Mouse (Mus musculus): ENCODE data around the gene Nup188. TPM values are rescaled to one million over a fixed set of nuclear protein-coding genes. Genes with fewer than 3 reads are reported as not detected.

Nup188 gene
- polyA plus RNA-seq, 1 experiment from 2014 or later: 26.0 TPM

- Histone ChIP-seq H3K9ac (ENCODE audit: low read length) (no peak overlapping the region), H3K4me3 (replicated peaks; ENCODE audit: low read length) (no peak overlapping the region), H3K27ac (ENCODE audit: low read length) (no peak overlapping the region), H3K4me2 (ENCODE audit: low read depth, low read length) (no peak overlapping the region), H3K9me3 (replicated peaks; ENCODE audit: control insufficient read depth, low read length) (no peaks in the 10 kb centered on the region), H3K4me1 (ENCODE audit: control insufficient read depth, insufficient read depth, low read length) (peaks cover 34% of the 10 kb centered on the region), H3K27me3 (ENCODE audit: control insufficient read depth, insufficient read depth, low read length) (no peaks in the 10 kb centered on the region), H3K36me3 (ENCODE audit: control insufficient read depth, insufficient read depth, low read length) (peaks cover 7% of the 10 kb centered on the region)
- no peak for ATAC-seq (ENCODE audit: insufficient read depth, low FRiP score)
- WGBS: 87% methylated on average over 18 of the region's 18 CpGs
Observed at GRCm38 (mm10) chr2:30261921-30262839, 24.0 kb upstream of the Nup188 start.

- 40% methylated on average over 4 of the region's 4 CpGs for WGBS
- Histone ChIP-seq H3K4me2 (ENCODE audit: low read depth, low read length) (no peak overlapping the region), H3K27ac (ENCODE audit: low read length) (no peak overlapping the region), H3K9me3 (replicated peaks; ENCODE audit: control insufficient read depth, low read length) (no peaks in the 10 kb centered on the region), H3K4me3 (replicated peaks; ENCODE audit: low read length) (no peak overlapping the region), H3K4me1 (ENCODE audit: control insufficient read depth, insufficient read depth, low read length) (peaks cover 35% of the 10 kb centered on the region), H3K36me3 (ENCODE audit: control insufficient read depth, insufficient read depth, low read length) (peaks cover 6% of the 10 kb centered on the region), H3K9ac (ENCODE audit: low read length) (no peak overlapping the region), H3K27me3 (ENCODE audit: control insufficient read depth, insufficient read depth, low read length) (no peaks in the 10 kb centered on the region)
- no peak for ATAC-seq (ENCODE audit: insufficient read depth, low FRiP score)
Observed at GRCm38 (mm10) chr2:30262840-30263441, 23.3 kb upstream of the Nup188 start.

GRCm38 (mm10) chr2:30263811-30264210, 22.4 kb upstream of the Nup188 start:
- Histone ChIP-seq H3K4me1 (ENCODE audit: control insufficient read depth, insufficient read depth, low read length) (peaks cover 34% of the 10 kb centered on the region), H3K9ac (ENCODE audit: low read length) (no peak overlapping the region), H3K36me3 (ENCODE audit: control insufficient read depth, insufficient read depth, low read length) (peaks cover 6% of the 10 kb centered on the region), H3K9me3 (replicated peaks; ENCODE audit: control insufficient read depth, low read length) (no peaks in the 10 kb centered on the region), H3K27me3 (ENCODE audit: control insufficient read depth, insufficient read depth, low read length) (no peaks in the 10 kb centered on the region), H3K27ac (ENCODE audit: low read length) (no peak overlapping the region), H3K4me3 (replicated peaks; ENCODE audit: low read length) (no peak overlapping the region), H3K4me2 (ENCODE audit: low read depth, low read length) (no peak overlapping the region)
- 80% methylated on average over 6 of the region's 6 CpGs for WGBS
- no peak for ATAC-seq (ENCODE audit: insufficient read depth, low FRiP score)

GRCm38 (mm10) chr2:30264671-30265519, 21.3 kb upstream of the Nup188 start:
- Histone ChIP-seq H3K4me1 (ENCODE audit: control insufficient read depth, insufficient read depth, low read length) (peaks cover 36% of the 10 kb centered on the region), H3K36me3 (ENCODE audit: control insufficient read depth, insufficient read depth, low read length) (peaks cover 6% of the 10 kb centered on the region), H3K4me3 (replicated peaks; ENCODE audit: low read length) (no peak overlapping the region), H3K4me2 (ENCODE audit: low read depth, low read length) (no peak overlapping the region), H3K27ac (ENCODE audit: low read length) (peak overlapping the region; percentile 95), H3K27me3 (ENCODE audit: control insufficient read depth, insufficient read depth, low read length) (no peaks in the 10 kb centered on the region), H3K9me3 (replicated peaks; ENCODE audit: control insufficient read depth, low read length) (no peaks in the 10 kb centered on the region), H3K9ac (ENCODE audit: low read length) (0 out of 2 replicates have a peak overlapping the region, but pooled peaks have one; percentile 29)
- no peak for ATAC-seq (ENCODE audit: insufficient read depth, low FRiP score)
- WGBS: 48% methylated on average over 7 of the region's 7 CpGs

GRCm38 (mm10) chr2:30265767-30266253, 20.4 kb upstream of the Nup188 start, which contains the start of gene Phyhd1:
Phyhd1 (plus strand) TSS chr2:30266203.
- WGBS: 36% methylated on average over 5 of the region's 5 CpGs
- Histone ChIP-seq H3K9ac (ENCODE audit: low read length) (peak within 1 kb of the TSS; percentile 64), H3K27ac (ENCODE audit: low read length) (peak within 1 kb of the TSS; percentile 95), H3K4me1 (ENCODE audit: control insufficient read depth, insufficient read depth, low read length) (peaks cover 39% of the 10 kb centered on the region), H3K27me3 (ENCODE audit: control insufficient read depth, insufficient read depth, low read length) (no peaks in the 10 kb centered on the region), H3K36me3 (ENCODE audit: control insufficient read depth, insufficient read depth, low read length) (peaks cover under 1% of the 10 kb centered on the region), H3K4me3 (replicated peaks; ENCODE audit: low read length) (peak within 1 kb of the TSS; percentile 31), H3K4me2 (ENCODE audit: low read depth, low read length) (peak within 1 kb of the TSS; percentile 46), H3K9me3 (replicated peaks; ENCODE audit: control insufficient read depth, low read length) (no peaks in the 10 kb centered on the region)
- ATAC-seq (ENCODE audit: insufficient read depth, low FRiP score): 0 out of 2 replicates have a peak, but pooled peaks have one; percentile 5

- ATAC-seq (ENCODE audit: insufficient read depth, low FRiP score): peak; percentile 84; the same call in 1 of the 2 replicates
- Histone ChIP-seq H3K4me2 (ENCODE audit: low read depth, low read length) (peak overlapping the region; percentile 46), H3K4me3 (replicated peaks; ENCODE audit: low read length) (peak overlapping the region; percentile 31), H3K4me1 (ENCODE audit: control insufficient read depth, insufficient read depth, low read length) (peaks cover 39% of the 10 kb centered on the region), H3K27me3 (ENCODE audit: control insufficient read depth, insufficient read depth, low read length) (no peaks in the 10 kb centered on the region), H3K9ac (ENCODE audit: low read length) (peak overlapping the region; percentile 64), H3K9me3 (replicated peaks; ENCODE audit: control insufficient read depth, low read length) (no peaks in the 10 kb centered on the region), H3K27ac (ENCODE audit: low read length) (peak overlapping the region; percentile 95), H3K36me3 (ENCODE audit: control insufficient read depth, insufficient read depth, low read length) (no peaks in the 10 kb centered on the region; the same call in 1 of the 2 replicates)
- 9% methylated on average over 4 of the region's 4 CpGs for WGBS
Observed at GRCm38 (mm10) chr2:30266392-30266941, 19.7 kb upstream of the Nup188 start.

GRCm38 (mm10) chr2:30267466-30267865, 18.7 kb upstream of the Nup188 start:
- Histone ChIP-seq H3K9me3 (replicated peaks; ENCODE audit: control insufficient read depth, low read length) (no peaks in the 10 kb centered on the region), H3K27ac (ENCODE audit: low read length) (no peak overlapping the region), H3K4me1 (ENCODE audit: control insufficient read depth, insufficient read depth, low read length) (peaks cover 39% of the 10 kb centered on the region), H3K4me3 (replicated peaks; ENCODE audit: low read length) (no peak overlapping the region), H3K9ac (ENCODE audit: low read length) (no peak overlapping the region), H3K4me2 (ENCODE audit: low read depth, low read length) (peak overlapping the region; percentile 46; the same call in 1 of the 2 replicates), H3K27me3 (ENCODE audit: control insufficient read depth, insufficient read depth, low read length) (no peaks in the 10 kb centered on the region), H3K36me3 (ENCODE audit: control insufficient read depth, insufficient read depth, low read length) (no peaks in the 10 kb centered on the region; the same call in 1 of the 2 replicates)
- ATAC-seq (ENCODE audit: insufficient read depth, low FRiP score): no peak
- WGBS: 99% methylated on average over 2 of the region's 2 CpGs

- Histone ChIP-seq H3K4me2 (ENCODE audit: low read depth, low read length) (no peak overlapping the region), H3K36me3 (ENCODE audit: control insufficient read depth, insufficient read depth, low read length) (no peaks in the 10 kb centered on the region; the same call in 1 of the 2 replicates), H3K9ac (ENCODE audit: low read length) (no peak overlapping the region), H3K27me3 (ENCODE audit: control insufficient read depth, insufficient read depth, low read length) (no peaks in the 10 kb centered on the region), H3K27ac (ENCODE audit: low read length) (no peak overlapping the region), H3K9me3 (replicated peaks; ENCODE audit: control insufficient read depth, low read length) (no peaks in the 10 kb centered on the region), H3K4me3 (replicated peaks; ENCODE audit: low read length) (no peak overlapping the region), H3K4me1 (ENCODE audit: control insufficient read depth, insufficient read depth, low read length) (peaks cover 39% of the 10 kb centered on the region)
- ATAC-seq (ENCODE audit: insufficient read depth, low FRiP score): no peak
- WGBS: 52% methylated on average over 4 of the region's 4 CpGs
Observed at GRCm38 (mm10) chr2:30268371-30268770, 17.8 kb upstream of the Nup188 start.
